Mouse (Mus musculus): Measurements from ENCODE around the gene Axl. TPM values are rescaled to one million over a fixed set of nuclear protein-coding genes. Genes with fewer than 3 reads are reported as not detected.

Axl gene
- polyA plus RNA-seq (2015; fragmentation: Nextera tagmentation; extraction: Ambion mirVana) = 20.2 and 22.2 TPM in 2 replicates

DNA sequence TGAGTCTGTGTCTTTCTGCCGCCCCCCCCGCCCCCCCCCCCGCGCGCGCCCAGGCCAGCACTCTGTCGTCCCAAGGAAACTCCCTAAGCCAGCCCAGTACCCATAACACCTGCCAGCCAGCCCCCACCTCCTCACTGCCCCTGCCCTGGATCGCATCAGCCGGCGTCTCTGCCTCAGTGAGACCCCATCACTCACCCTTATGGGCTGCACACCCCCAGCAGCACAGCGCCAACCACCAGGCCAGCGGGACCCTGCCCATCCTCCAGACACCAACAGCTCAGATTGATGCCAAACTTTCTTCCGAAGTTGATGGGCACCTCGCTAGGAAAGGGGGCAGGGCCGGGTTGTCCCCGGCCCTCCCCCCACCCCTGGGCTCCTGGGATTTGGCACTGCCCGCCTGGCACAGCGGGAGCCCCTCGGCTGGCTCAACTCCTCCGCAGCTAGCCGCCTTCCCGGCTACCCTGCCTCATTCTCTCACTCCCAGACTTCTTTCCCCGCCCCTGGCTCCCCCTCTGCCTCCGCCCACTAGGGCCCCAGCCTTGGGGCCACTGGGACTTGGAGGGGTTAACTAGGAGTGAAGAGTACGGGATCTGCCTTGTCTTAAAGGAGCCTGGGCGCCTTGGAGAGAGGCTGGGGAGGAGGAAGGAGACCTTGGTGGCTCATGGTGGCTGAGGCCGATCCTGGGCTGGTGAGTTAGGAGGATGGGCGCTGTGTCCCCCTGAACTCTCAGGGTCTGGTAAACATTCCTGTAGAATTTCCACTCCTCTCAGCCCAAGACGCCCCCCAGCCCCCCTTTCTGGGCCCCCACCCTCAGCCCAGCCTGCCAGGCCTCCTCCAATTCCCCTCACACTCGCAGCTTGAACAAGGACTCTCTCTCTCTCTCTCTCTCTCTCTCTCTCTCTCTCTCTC, at the start of gene Axl:
Axl (minus strand) TSS at position 486 of the 909 bp plus-strand sequence.
- peak within 1 kb of the TSS; percentile 43; the same call in 1 of the 2 replicates for H3K27ac ChIP-seq
- H3K4me1 ChIP-seq = peaks cover 10% of the 10 kb centered on the region
- ATAC-seq (replicated peaks) = peak; percentile 75
- H3K9ac ChIP-seq = peak within 1 kb of the TSS; percentile 30
- H3K36me3 ChIP-seq (replicated peaks) = no peaks in the 10 kb centered on the region
- no peaks in the 10 kb centered on the region for H3K9me3 ChIP-seq
- H3K4me2 ChIP-seq = peak within 1 kb of the TSS; percentile 67
- no peaks in the 10 kb centered on the region; the same call in 1 of the 2 replicates for H3K27me3 ChIP-seq (replicated peaks)
- H3K4me3 ChIP-seq = peak within 1 kb of the TSS; percentile 37
- WGBS = 2% methylated on average over 24 of the region's 30 CpGs

DNA sequence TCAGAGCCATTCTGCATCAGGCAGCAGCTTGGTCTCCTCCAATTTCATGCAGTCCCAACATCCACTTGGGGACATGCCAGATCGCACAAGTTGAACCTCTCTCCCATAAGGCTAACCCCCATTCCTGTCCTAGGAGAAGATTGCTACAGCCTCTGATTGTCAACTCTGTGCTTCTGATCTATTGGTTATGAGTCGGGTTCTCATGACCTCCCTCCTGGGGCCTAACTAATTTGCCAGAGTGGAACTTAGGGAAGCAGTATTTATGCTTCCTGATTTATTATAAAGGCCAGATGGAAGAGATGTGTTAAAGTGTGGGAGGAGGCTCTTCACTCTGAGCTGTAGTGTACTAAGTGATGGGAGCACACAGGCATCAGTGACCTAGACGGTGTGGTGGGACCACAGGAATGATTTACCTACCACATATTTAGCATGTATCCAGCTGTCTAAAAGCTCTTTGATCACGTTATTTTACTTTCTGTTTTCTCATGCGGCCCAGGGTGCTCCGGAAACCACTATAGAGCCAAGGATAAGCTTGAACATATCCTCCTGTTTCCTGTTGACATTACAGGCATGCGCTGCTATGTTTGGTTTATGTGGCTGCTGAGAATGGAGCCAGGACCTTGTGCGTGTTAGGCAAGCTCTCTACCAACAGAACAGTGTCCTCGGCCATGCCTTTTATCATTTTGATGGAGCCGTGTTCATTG, 46.8 kb upstream of the Axl start:
- H3K4me3 ChIP-seq = no peak overlapping the region
- 86% methylated on average over 10 of the region's 10 CpGs for WGBS
- no peaks in the 10 kb centered on the region for H3K9me3 ChIP-seq
- no peak for ATAC-seq (replicated peaks)
- H3K27me3 ChIP-seq (replicated peaks) = no peaks in the 10 kb centered on the region
- H3K9ac ChIP-seq = no peak overlapping the region
- no peak overlapping the region for H3K27ac ChIP-seq
- no peaks in the 10 kb centered on the region for H3K4me1 ChIP-seq
- no peaks in the 10 kb centered on the region for H3K36me3 ChIP-seq (replicated peaks)
- no peak overlapping the region for H3K4me2 ChIP-seq

DNA sequence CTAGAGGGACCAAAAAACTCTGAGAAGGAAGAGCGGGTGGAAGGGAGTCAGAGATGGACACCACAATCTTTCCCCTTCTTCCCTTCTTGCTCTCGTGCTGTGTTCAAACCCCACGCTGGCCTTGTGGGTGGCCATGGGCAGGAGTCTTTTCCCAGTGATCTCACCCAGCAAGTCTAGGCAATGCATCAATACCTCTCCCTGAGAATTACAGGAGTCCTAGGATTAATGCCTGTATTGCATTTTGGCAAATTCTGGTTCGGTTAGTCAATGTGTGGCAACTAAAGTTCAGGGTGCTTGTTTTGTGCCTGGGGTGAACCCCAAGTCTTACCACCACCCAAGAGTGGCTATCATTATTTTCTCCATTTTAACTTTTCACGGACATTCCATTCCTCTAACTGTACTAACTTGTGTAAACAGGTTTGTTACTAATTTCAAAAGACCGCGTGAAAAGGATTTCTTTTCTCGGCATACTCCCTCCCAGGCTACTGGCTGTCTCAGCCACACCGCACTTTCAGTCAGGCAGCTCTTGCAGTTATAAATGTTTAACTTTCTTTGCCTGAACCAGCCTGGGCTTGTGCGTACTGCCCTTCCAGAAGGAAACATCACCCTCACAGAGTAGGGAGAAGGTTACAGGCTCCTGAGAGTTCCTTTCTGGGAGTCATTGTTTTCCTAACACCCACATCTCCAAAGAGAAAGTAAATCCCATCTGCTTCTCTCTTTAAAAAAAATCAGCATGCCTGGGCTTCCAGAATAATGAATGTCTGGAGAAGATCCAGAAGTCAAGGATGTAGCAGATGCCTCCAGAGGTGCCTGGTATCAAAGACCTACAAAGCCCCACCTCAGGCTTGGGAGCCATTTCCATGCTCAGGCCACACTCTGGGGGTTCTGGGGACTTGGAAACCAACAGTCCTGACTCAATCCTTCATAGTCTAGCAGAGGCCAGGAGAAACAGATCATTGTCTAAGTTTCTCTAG, 43.3 kb upstream of the Axl start:
- Histone ChIP-seq H3K27me3 (replicated peaks) (no peaks in the 10 kb centered on the region), H3K4me1 (no peaks in the 10 kb centered on the region), H3K4me3 (no peak overlapping the region), H3K9me3 (no peaks in the 10 kb centered on the region), H3K27ac (no peak overlapping the region), H3K4me2 (no peak overlapping the region), H3K36me3 (replicated peaks) (no peaks in the 10 kb centered on the region), H3K9ac (no peak overlapping the region)
- no peak for ATAC-seq (replicated peaks)
- WGBS = 81% methylated on average over 10 of the region's 10 CpGs

GRCm38 (mm10) chr7:25830251-25830650, 41.7 kb upstream of the Axl start:
- Histone ChIP-seq H3K27me3 (replicated peaks) (no peaks in the 10 kb centered on the region), H3K27ac (no peak overlapping the region), H3K4me3 (no peak overlapping the region), H3K4me2 (no peak overlapping the region), H3K4me1 (no peaks in the 10 kb centered on the region), H3K36me3 (replicated peaks) (no peaks in the 10 kb centered on the region), H3K9me3 (no peaks in the 10 kb centered on the region), H3K9ac (no peak overlapping the region)
- 67% methylated on average over 2 of the region's 2 CpGs for WGBS
- no peak for ATAC-seq (replicated peaks)

DNA sequence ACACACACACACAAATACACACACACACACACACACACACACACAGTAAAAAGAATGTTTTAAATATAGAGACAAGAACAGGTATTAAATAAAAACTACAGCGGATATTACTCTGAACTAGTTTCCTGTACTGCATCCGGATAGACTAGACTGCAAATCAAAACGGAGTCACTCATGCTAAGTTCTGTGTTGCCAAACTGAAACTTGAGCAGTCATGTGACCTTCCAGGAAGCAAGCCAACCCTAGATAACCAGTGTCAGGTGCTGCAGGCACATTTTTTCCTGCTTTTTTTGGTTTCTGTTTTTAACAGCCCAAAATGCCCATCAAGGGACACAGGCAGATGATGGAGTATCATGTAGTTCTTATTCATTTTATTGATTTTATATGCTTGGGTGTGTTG, 38.7 kb upstream of the Axl start:
- Histone ChIP-seq H3K27ac (no peak overlapping the region), H3K9ac (no peak overlapping the region), H3K9me3 (no peaks in the 10 kb centered on the region), H3K27me3 (replicated peaks) (no peaks in the 10 kb centered on the region), H3K36me3 (replicated peaks) (no peaks in the 10 kb centered on the region), H3K4me2 (no peak overlapping the region), H3K4me3 (no peak overlapping the region), H3K4me1 (no peaks in the 10 kb centered on the region)
- no peak for ATAC-seq (replicated peaks)
- 72% methylated on average over 3 of the region's 3 CpGs for WGBS

- WGBS = 90% methylated on average over 6 of the region's 6 CpGs
- Histone ChIP-seq H3K4me1 (no peaks in the 10 kb centered on the region), H3K9ac (no peak overlapping the region), H3K27ac (no peak overlapping the region), H3K9me3 (no peaks in the 10 kb centered on the region), H3K36me3 (replicated peaks) (no peaks in the 10 kb centered on the region), H3K4me3 (no peak overlapping the region), H3K4me2 (no peak overlapping the region), H3K27me3 (replicated peaks) (no peaks in the 10 kb centered on the region)
- no peak for ATAC-seq (replicated peaks)
Measured at GRCm38 (mm10) chr7:25826029-25826428, 37.5 kb upstream of the Axl start.

DNA sequence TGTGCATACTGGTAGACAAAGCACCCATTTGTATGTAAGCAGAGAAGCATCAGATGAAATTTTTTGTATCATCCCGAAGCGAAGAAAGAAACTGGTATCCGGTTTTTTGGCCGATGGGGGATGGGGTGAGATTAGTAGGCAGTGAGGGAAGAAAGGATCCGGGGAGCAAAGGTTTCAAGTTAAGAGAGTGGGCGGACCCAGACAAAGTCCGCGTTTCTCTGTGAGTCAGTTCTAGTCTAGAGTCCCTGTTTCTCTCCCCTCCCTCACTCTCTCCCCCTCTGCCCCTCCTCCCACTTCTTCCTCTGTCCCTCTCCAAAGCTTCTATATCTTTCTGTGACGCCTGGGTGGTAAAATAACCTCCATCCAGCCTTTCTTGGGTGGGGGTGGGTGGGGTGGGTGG, 36.5 kb upstream of the Axl start:
- no peak overlapping the region for H3K9ac ChIP-seq
- no peaks in the 10 kb centered on the region for H3K4me1 ChIP-seq
- no peak overlapping the region for H3K4me3 ChIP-seq
- H3K9me3 ChIP-seq = no peaks in the 10 kb centered on the region
- no peak overlapping the region for H3K4me2 ChIP-seq
- H3K36me3 ChIP-seq (replicated peaks) = no peaks in the 10 kb centered on the region
- no peak for ATAC-seq (replicated peaks)
- H3K27me3 ChIP-seq (replicated peaks) = no peaks in the 10 kb centered on the region
- WGBS = 61% methylated on average over 9 of the region's 9 CpGs
- H3K27ac ChIP-seq = no peak overlapping the region

DNA sequence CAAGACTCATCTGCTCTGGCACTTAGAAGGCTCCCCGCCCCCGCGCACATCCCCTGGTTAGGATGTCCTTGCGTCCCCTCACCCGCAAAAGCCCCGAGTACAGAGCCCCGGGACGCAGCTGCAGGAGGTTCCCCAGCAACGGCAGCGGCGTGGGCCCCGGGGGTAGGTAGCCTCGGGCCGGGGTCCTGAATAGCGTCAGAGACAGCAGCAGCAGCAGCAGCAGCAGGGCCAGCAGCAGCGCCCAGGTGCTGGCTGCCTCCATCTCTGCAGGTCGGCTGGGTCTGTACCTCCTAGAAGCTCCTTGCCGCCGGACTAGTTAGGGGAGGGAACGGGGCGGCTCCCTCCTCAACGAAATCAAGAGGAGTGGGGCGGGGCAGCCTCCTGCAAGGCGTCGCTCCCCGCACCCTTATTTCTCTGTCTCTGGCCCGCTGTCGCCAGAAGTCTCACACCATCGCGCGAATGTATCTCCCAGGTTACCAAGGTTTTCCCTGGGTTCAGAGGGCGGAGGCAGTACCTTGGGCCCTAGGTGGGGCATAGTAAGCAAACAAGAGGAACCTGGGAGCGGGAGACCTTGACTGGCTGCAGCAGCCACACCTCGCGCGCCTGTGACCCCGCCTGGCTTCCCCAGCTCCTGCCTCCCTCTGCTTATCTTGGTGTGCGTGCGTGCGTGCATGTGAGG, 27.9 kb upstream of the Axl start, which contains the start of gene Cyp2s1:
Cyp2s1 (minus strand) TSS at position 673 of the 679 bp plus-strand sequence.
- Histone ChIP-seq H3K36me3 (replicated peaks) (no peaks in the 10 kb centered on the region), H3K27me3 (replicated peaks) (peaks cover 10% of the 10 kb centered on the region; the same call in 1 of the 2 replicates), H3K9me3 (no peaks in the 10 kb centered on the region), H3K4me3 (peak within 1 kb of the TSS; percentile 49), H3K9ac (peak within 1 kb of the TSS; percentile 69), H3K4me2 (peak within 1 kb of the TSS; percentile 97), H3K4me1 (peaks cover 15% of the 10 kb centered on the region; the same call in 1 of the 2 replicates), H3K27ac (no peak within 1 kb of the TSS)
- WGBS = under 1% methylated on average over 40 of the region's 40 CpGs
- peak; percentile 83 for ATAC-seq (replicated peaks)

DNA sequence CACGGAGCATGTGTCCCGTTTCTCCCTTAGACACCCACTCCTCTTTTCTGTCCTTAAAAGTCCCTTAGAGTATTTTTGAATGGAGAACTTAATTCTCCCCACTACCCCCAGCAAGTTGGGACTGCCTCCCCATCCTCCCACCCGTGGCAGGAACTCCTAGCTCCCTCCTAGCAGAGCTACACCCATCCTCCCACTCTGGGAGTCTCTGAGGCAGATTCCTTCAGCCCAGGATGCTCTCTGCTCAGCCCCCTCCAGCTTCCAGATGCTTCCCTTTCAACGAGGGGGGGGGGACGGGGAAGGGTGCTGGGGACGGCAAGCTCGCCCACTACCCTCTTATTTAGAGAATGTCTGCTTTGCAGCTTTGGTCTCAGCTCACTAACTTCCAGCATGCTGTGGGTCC, 27.1 kb upstream of the Axl start:
- WGBS = 28% methylated on average over 7 of the region's 7 CpGs
- H3K36me3 ChIP-seq (replicated peaks) = no peaks in the 10 kb centered on the region
- H3K27ac ChIP-seq = no peak overlapping the region
- peaks cover 15% of the 10 kb centered on the region; the same call in 1 of the 2 replicates for H3K4me1 ChIP-seq
- peak overlapping the region; percentile 97 for H3K4me2 ChIP-seq
- no peak for ATAC-seq (replicated peaks)
- H3K9me3 ChIP-seq = no peaks in the 10 kb centered on the region
- peaks cover 10% of the 10 kb centered on the region; the same call in 1 of the 2 replicates for H3K27me3 ChIP-seq (replicated peaks)
- H3K9ac ChIP-seq = no peak overlapping the region
- peak overlapping the region; percentile 49 for H3K4me3 ChIP-seq

DNA sequence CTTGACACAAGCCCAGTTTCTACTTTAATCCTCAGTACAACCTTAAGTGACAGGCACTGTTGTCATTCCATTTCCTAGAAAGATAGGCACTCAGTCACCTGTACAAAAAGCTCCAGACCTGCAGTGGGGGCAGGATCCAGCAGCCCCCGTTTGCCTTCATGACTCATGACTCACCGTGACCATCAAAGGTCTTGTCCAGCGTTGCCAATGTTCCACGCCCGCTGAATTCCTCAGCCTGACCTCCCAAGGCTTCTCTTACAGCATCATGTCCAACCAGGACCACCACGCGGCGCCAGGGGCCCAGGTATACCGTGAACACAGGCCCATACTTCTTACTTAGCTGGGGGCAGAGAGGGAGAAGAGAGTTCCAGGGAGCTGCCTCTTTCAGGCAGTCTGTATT, 26.2 kb upstream of the Axl start:
- Histone ChIP-seq H3K27me3 (replicated peaks) (peaks cover 10% of the 10 kb centered on the region; the same call in 1 of the 2 replicates), H3K36me3 (replicated peaks) (no peaks in the 10 kb centered on the region), H3K4me2 (no peak overlapping the region), H3K4me3 (no peak overlapping the region), H3K9ac (no peak overlapping the region), H3K9me3 (no peaks in the 10 kb centered on the region), H3K27ac (no peak overlapping the region), H3K4me1 (peaks cover 15% of the 10 kb centered on the region; the same call in 1 of the 2 replicates)
- WGBS = 85% methylated on average over 9 of the region's 9 CpGs
- ATAC-seq (replicated peaks) = no peak

DNA sequence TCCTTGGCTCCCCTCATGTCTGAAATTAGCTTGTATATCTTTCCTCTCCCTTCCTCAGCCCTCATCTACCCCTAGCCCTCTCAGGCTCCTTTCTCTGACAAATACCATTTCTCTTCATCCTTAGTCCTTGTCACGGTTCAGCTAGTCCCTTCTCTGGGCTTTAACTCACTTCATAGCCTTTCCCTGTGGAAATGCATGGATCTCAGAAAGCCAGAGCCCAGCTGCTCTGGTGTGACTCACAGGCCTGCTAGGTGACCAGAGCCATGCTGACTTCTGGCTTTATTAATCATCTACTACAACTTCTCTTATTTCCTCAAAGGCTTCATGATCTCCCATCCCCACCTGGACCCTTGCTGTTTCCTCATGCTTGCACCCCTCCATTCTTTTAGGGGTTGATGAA, 23.7 kb upstream of the Axl start:
- no peak overlapping the region for H3K9ac ChIP-seq
- no peaks in the 10 kb centered on the region for H3K9me3 ChIP-seq
- no peak overlapping the region for H3K4me3 ChIP-seq
- no peak overlapping the region for H3K27ac ChIP-seq
- no peak overlapping the region for H3K4me2 ChIP-seq
- peaks cover 10% of the 10 kb centered on the region; the same call in 1 of the 2 replicates for H3K27me3 ChIP-seq (replicated peaks)
- H3K36me3 ChIP-seq (replicated peaks) = no peaks in the 10 kb centered on the region
- peaks cover 15% of the 10 kb centered on the region; the same call in 1 of the 2 replicates for H3K4me1 ChIP-seq
- ATAC-seq (replicated peaks) = no peak
- 48% methylated on average over 1 of the region's 1 CpGs for WGBS

All from midbrain, embryonic 15.5 days (tissue).